Mouse (Mus musculus): ENCODE measurements at regions not wholly inside any gene's neighbourhood (a gene's known extent, or its start where the extent isn't known, plus 50 kb on each side); places are given as distances from the start of the nearest gene placed in this dataset.

- DNase-seq (ENCODE audit: low read depth, low spot score), result no peak
Observed at GRCm38 (mm10) chrX:5873464-5873863, 173.8 kb upstream of the Nudt11 start.

DNA sequence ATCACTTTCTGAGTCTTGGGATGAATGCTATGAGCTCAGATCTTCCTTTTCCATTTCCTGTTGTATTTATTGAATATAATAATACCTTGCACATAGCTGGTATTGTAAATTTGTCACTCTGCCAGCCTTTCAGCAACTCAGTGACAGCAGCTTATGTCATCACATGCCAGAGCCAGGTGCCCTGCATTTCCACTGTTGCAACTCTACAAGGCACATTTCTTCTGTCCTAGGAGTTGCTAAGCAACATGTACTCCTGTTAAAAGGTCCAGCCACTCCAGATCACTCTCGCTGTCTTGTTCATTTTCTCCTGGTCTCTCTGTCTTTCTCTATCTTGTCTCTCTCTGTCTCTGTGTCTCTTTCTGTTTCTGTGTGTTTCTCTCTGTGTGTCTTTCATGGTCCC, 130.1 kb upstream of the Nudt11 start:
- DNase-seq (ENCODE audit: low read depth, low spot score), result no peak

GRCm38 (mm10) chrX:5933517-5933916, 113.7 kb upstream of the Nudt11 start:
- DNase-seq (ENCODE audit: low read depth, low spot score), result no peak

- peak; percentile 56 for DNase-seq (ENCODE audit: low read depth, low spot score)
Observed at GRCm38 (mm10) chrX:5941956-5942355, 105.3 kb upstream of the Nudt11 start.

All from ZHBTc4 (cell line).